Mouse (Mus musculus) heart, embryonic 14.5 days (tissue): ENCODE results near the gene Prickle2. TPM values are rescaled to one million over a fixed set of nuclear protein-coding genes. Genes with fewer than 3 reads are reported as not detected.

ENCODE experiments used
- ATAC-seq: fragments of 200-750 bp; cut with Nextera tagmentation; 2 replicates; pipeline ENCODE4 v1.8.0; 2017; ENCODE audit warnings: low read depth, moderate TSS enrichment; ENCODE audit not compliant: insufficient number of reproducible peaks, insufficient read depth, low FRiP score
- H3K27ac ChIP-seq, 2 experiments: fragments of 200-500 bp in 1 of 2; fragments of 300-500 bp in 1 of 2; sonication (generic) in 1 of 2; replicated peaks in 1 of 2; 2 replicates each; pipeline ENCODE4 v1.5.1; 2012 to 2014; ENCODE audit warnings: low read depth in 2 of 2, low read length in 2 of 2, control low read depth in 1 of 2, mild to moderate bottlenecking in 1 of 2, mixed read lengths in 1 of 2; ENCODE audit not compliant: control insufficient read depth in 1 of 2, insufficient read depth in 1 of 2
- H3K27me3 ChIP-seq: fragments of 300-500 bp; sonication (generic); 2 replicates; pipeline ENCODE4 v1.6.1; 2014; ENCODE audit warnings: mild to moderate bottlenecking, low read length, control low read depth; ENCODE audit not compliant: control insufficient read depth, insufficient read depth
- H3K36me3 ChIP-seq: fragments of 300-500 bp; sonication (generic); 2 replicates; pipeline ENCODE4 v1.6.1; 2014; ENCODE audit warnings: mild to moderate bottlenecking, control low read depth, low read length, mixed read lengths; ENCODE audit not compliant: control insufficient read depth, insufficient read depth
- H3K4me1 ChIP-seq, 2 experiments: fragments of 200-500 bp in 1 of 2; fragments of 300-500 bp in 1 of 2; sonication (generic) in 1 of 2; 2 replicates each; pipeline ENCODE4 v1.6.1; 2012 to 2014; ENCODE audit warnings: low read length in 2 of 2, control low read depth in 1 of 2, mixed read lengths in 1 of 2; ENCODE audit not compliant: control insufficient read depth in 2 of 2, insufficient read depth in 2 of 2
- H3K4me2 ChIP-seq: fragments of 300-500 bp; sonication (generic); 2 replicates; pipeline ENCODE4 v1.6.1; 2014; ENCODE audit warnings: mild to moderate bottlenecking, low read length
- H3K4me3 ChIP-seq, 2 experiments: fragments of 200-500 bp in 1 of 2; fragments of 300-500 bp in 1 of 2; sonication (generic) in 1 of 2; 2 replicates each; pipeline ENCODE4 v1.5.1; 2012 to 2014; ENCODE audit warnings: low read length in 2 of 2, mild to moderate bottlenecking in 2 of 2, control low read depth in 1 of 2, low read depth in 1 of 2, moderate library complexity in 1 of 2; ENCODE audit not compliant: control insufficient read depth in 1 of 2, insufficient read depth in 1 of 2
- H3K9ac ChIP-seq: fragments of 300-500 bp; sonication (generic); 2 replicates; pipeline ENCODE4 v1.6.1; 2014; ENCODE audit warnings: mild to moderate bottlenecking, low read length
- H3K9me3 ChIP-seq: fragments of 300-500 bp; sonication (generic); 2 replicates; pipeline ENCODE4 v1.6.1; 2016; ENCODE audit warnings: low read length, control low read depth; ENCODE audit not compliant: control insufficient read depth
- WGBS: fragments of 180-500 bp; shearing (Covaris S2); extraction: QIAGEN DNeasy Blood & Tissue Kit; methylation state at CpG from one replicate; pipeline ENCODE4 v1.1.7; 2014; 5-methylcytosine and 5-hydroxymethylcytosine counted together
- polyA plus RNA-seq: library from polyadenylated mRNA; unstranded; fragments of >200 nt; fragmentation: Nextera tagmentation; extraction: Ambion mirVana; gene quantifications from 2 replicates; pipeline ENCODE4 v1.2.1, GENCODE M21; 2014

Prickle2 gene
- polyA plus RNA-seq, 1 experiment from 2014 or later: 5.8 TPM

- 41% methylated on average over 3 of the region's 3 CpGs for WGBS
- H3K4me3 ChIP-seq: no peak overlapping the region
- H3K9ac ChIP-seq: no peak overlapping the region
- no peak for ATAC-seq
- peak overlapping the region; percentile 58 to 65 for H3K27ac ChIP-seq
- no peak overlapping the region for H3K4me2 ChIP-seq
- no peaks in the 10 kb centered on the region for H3K27me3 ChIP-seq
- peaks cover 2 to 7% of the 10 kb centered on the region in 2 experiments; a peak in 3 of 4 replicates for H3K4me1 ChIP-seq
- no peaks in the 10 kb centered on the region for H3K9me3 ChIP-seq
- H3K36me3 ChIP-seq: no peaks in the 10 kb centered on the region
Observed at GRCm38 (mm10) chr6:92446662-92447061, 259.3 kb downstream of the Prickle2 start.

- H3K27ac ChIP-seq: no peak overlapping the region
- H3K9me3 ChIP-seq: no peaks in the 10 kb centered on the region
- H3K4me1 ChIP-seq: no peaks in the 10 kb centered on the region
- no peak overlapping the region for H3K9ac ChIP-seq
- ATAC-seq: no peak
- no peaks in the 10 kb centered on the region for H3K27me3 ChIP-seq
- no peak overlapping the region for H3K4me3 ChIP-seq
- H3K36me3 ChIP-seq: no peaks in the 10 kb centered on the region
- 50% methylated on average over 2 of the region's 3 CpGs for WGBS
- H3K4me2 ChIP-seq: no peak overlapping the region
Observed at GRCm38 (mm10) chr6:92441205-92441604, 264.8 kb downstream of the Prickle2 start.

GRCm38 (mm10) chr6:92440251-92440650, 265.7 kb downstream of the Prickle2 start:
- Histone ChIP-seq H3K4me2 (no peak overlapping the region), H3K9me3 (no peaks in the 10 kb centered on the region), H3K36me3 (no peaks in the 10 kb centered on the region), H3K27ac (no peak overlapping the region), H3K4me3 (no peak overlapping the region), H3K27me3 (no peaks in the 10 kb centered on the region), H3K9ac (no peak overlapping the region), H3K4me1 (no peaks in the 10 kb centered on the region)
- no peak for ATAC-seq
- WGBS: 87% methylated on average over 3 of the region's 3 CpGs

- WGBS: 88% methylated on average over 5 of the region's 5 CpGs
- Histone ChIP-seq H3K27ac (no peak overlapping the region), H3K27me3 (no peaks in the 10 kb centered on the region), H3K4me1 (peaks cover 18 to 20% of the 10 kb centered on the region in 2 experiments), H3K4me2 (no peak overlapping the region), H3K4me3 (no peak overlapping the region), H3K9ac (no peak overlapping the region), H3K9me3 (no peaks in the 10 kb centered on the region), H3K36me3 (peaks cover 6% of the 10 kb centered on the region)
- ATAC-seq: no peak
Observed at GRCm38 (mm10) chr6:92432146-92432545, 273.8 kb downstream of the Prickle2 start.

- no peaks in the 10 kb centered on the region for H3K27me3 ChIP-seq
- H3K4me2 ChIP-seq: no peak overlapping the region
- whole genome bisulfite sequencing: 27% methylated on average over 7 of the region's 7 CpGs
- H3K4me3 ChIP-seq: no peak overlapping the region
- peaks cover 26 to 36% of the 10 kb centered on the region in 2 experiments for H3K4me1 ChIP-seq
- no peak overlapping the region for H3K9ac ChIP-seq
- no peaks in the 10 kb centered on the region for H3K36me3 ChIP-seq
- no peak for ATAC-seq
- no peak overlapping the region; a peak in 1 of 4 replicates for H3K27ac ChIP-seq
- no peaks in the 10 kb centered on the region for H3K9me3 ChIP-seq
Observed at GRCm38 (mm10) chr6:92427406-92428171, 278.4 kb downstream of the Prickle2 start.

- peaks cover 13% of the 10 kb centered on the region for H3K36me3 ChIP-seq
- WGBS: 56% methylated on average over 8 of the region's 8 CpGs
- H3K4me2 ChIP-seq: no peak overlapping the region
- H3K27me3 ChIP-seq: no peaks in the 10 kb centered on the region
- H3K4me3 ChIP-seq: no peak overlapping the region
- ATAC-seq: no peak
- H3K4me1 ChIP-seq: peaks cover 26 to 36% of the 10 kb centered on the region in 2 experiments
- H3K9me3 ChIP-seq: no peaks in the 10 kb centered on the region
- no peak overlapping the region for H3K27ac ChIP-seq
- H3K9ac ChIP-seq: no peak overlapping the region
Observed at GRCm38 (mm10) chr6:92425901-92426300, 280.1 kb downstream of the Prickle2 start.

GRCm38 (mm10) chr6:92425476-92425875, 280.5 kb downstream of the Prickle2 start:
- no peak overlapping the region for H3K9ac ChIP-seq
- no peak for ATAC-seq
- H3K4me2 ChIP-seq: no peak overlapping the region
- H3K4me1 ChIP-seq: peaks cover 26 to 36% of the 10 kb centered on the region in 2 experiments
- no peaks in the 10 kb centered on the region for H3K9me3 ChIP-seq
- WGBS: 85% methylated on average over 7 of the region's 7 CpGs
- H3K36me3 ChIP-seq: peaks cover 16% of the 10 kb centered on the region
- no peak overlapping the region for H3K4me3 ChIP-seq
- no peaks in the 10 kb centered on the region for H3K27me3 ChIP-seq
- no peak overlapping the region for H3K27ac ChIP-seq

GRCm38 (mm10) chr6:92424991-92425390, 281.0 kb downstream of the Prickle2 start:
- Histone ChIP-seq H3K27ac (no peak overlapping the region), H3K36me3 (peaks cover 21% of the 10 kb centered on the region)
- 23% methylated on average over 3 of the region's 3 CpGs for WGBS

More at GRCm38 (mm10) chr6:92424991-92425390, 281.0 kb downstream of the Prickle2 start:
- H3K27me3 ChIP-seq: no peaks in the 10 kb centered on the region
- no peak overlapping the region for H3K9ac ChIP-seq
- H3K4me3 ChIP-seq: no peak overlapping the region
- no peak overlapping the region for H3K4me2 ChIP-seq
- no peaks in the 10 kb centered on the region for H3K9me3 ChIP-seq
- ATAC-seq: no peak
- peaks cover 26 to 36% of the 10 kb centered on the region in 2 experiments for H3K4me1 ChIP-seq
